Mouse (Mus musculus): Measurements from ENCODE around the gene Nanos2.

The Nanos2 gene

GRCm38 (mm10) chr7:18987100-18987499, at the start of gene Nanos2:
Gene Nanos2 (plus strand): TSS chr7:18987400.
- DNase-seq: no peak

GRCm38 (mm10) chr7:18942376-18942775, 44.8 kb upstream of the Nanos2 start:
- no peak for DNase-seq

GRCm38 (mm10) chr7:18942815-18943214, 44.4 kb upstream of the Nanos2 start:
- no peak for DNase-seq

- peak; percentile 11 to 44 for DNase-seq
Observed at GRCm38 (mm10) chr7:18948151-18948550, 39.0 kb upstream of the Nanos2 start.

GRCm38 (mm10) chr7:18949781-18950522, 37.2 kb upstream of the Nanos2 start:
- DNase-seq: no peak

- no peak for DNase-seq
Observed at GRCm38 (mm10) chr7:18950523-18951315, 36.5 kb upstream of the Nanos2 start.

- peak; percentile 84 to 85 for DNase-seq
Observed at GRCm38 (mm10) chr7:18951397-18951796, 35.8 kb upstream of the Nanos2 start.

- peak; percentile 75 to 84 for DNase-seq
Observed at GRCm38 (mm10) chr7:18957569-18958383, 29.4 kb upstream of the Nanos2 start.

GRCm38 (mm10) chr7:18958384-18958766, 28.8 kb upstream of the Nanos2 start:
- no peak for DNase-seq

- peak; percentile 38 to 59 for DNase-seq
Observed at GRCm38 (mm10) chr7:18959446-18959845, 27.8 kb upstream of the Nanos2 start.

- peak in 1 of 2 experiments; percentile 16 for DNase-seq
Observed at GRCm38 (mm10) chr7:18962171-18962792, 24.9 kb upstream of the Nanos2 start.

- DNase-seq: peak in 1 of 2 experiments; percentile 8
Observed at GRCm38 (mm10) chr7:18962795-18963194, 24.4 kb upstream of the Nanos2 start.

- DNase-seq: peak; percentile 18 to 23
Observed at GRCm38 (mm10) chr7:18963294-18963843, 23.8 kb upstream of the Nanos2 start.

- DNase-seq: no peak
Observed at GRCm38 (mm10) chr7:18965312-18965711, 21.9 kb upstream of the Nanos2 start.

- DNase-seq: no peak
Observed at GRCm38 (mm10) chr7:18967603-18968002, 19.6 kb upstream of the Nanos2 start.

GRCm38 (mm10) chr7:18970956-18971355, 16.2 kb upstream of the Nanos2 start:
- DNase-seq: peak in 1 of 2 experiments; percentile 14

GRCm38 (mm10) chr7:18978381-18978780, 8.8 kb upstream of the Nanos2 start:
- DNase-seq: no peak

- no peak for DNase-seq
Observed at GRCm38 (mm10) chr7:18986503-18986902, 697 bp upstream of the Nanos2 start.

GRCm38 (mm10) chr7:18987747-18988146, 547 bp downstream of the Nanos2 start:
- DNase-seq: no peak

- no peak for DNase-seq
Observed at GRCm38 (mm10) chr7:18988780-18989179, 1.6 kb downstream of the Nanos2 start.

GRCm38 (mm10) chr7:18989995-18990394, 2.8 kb downstream of the Nanos2 start:
- peak in 1 of 2 experiments; percentile 37 for DNase-seq

- peak; percentile 99 to 100 for DNase-seq
Observed at GRCm38 (mm10) chr7:18990601-18991295, 3.5 kb downstream of the Nanos2 start, which contains the start of gene Mypop. Gene Mypop (plus strand): TSS chr7:18991245.

All from kidney, postnatal 4 days (tissue).